Mouse (Mus musculus) liver, postnatal 0 days (tissue): ENCODE measurements at regions not wholly inside any gene's neighbourhood (a gene's known extent, or its start where the extent isn't known, plus 50 kb on each side); places are given as distances from the start of the nearest gene placed in this dataset.

Experiments
- CTCF ChIP-seq: sonication (generic); IDR thresholded peaks from 2 replicates; pipeline ENCODE4 v1.5.1; 2016; ENCODE audit warnings: antibody characterized with exemption, low read depth
- EP300 ChIP-seq: IDR thresholded peaks from 2 replicates; pipeline ENCODE4 v1.6.1; 2016; ENCODE audit warnings: antibody characterized with exemption, low read depth, mild to moderate bottlenecking

DNA sequence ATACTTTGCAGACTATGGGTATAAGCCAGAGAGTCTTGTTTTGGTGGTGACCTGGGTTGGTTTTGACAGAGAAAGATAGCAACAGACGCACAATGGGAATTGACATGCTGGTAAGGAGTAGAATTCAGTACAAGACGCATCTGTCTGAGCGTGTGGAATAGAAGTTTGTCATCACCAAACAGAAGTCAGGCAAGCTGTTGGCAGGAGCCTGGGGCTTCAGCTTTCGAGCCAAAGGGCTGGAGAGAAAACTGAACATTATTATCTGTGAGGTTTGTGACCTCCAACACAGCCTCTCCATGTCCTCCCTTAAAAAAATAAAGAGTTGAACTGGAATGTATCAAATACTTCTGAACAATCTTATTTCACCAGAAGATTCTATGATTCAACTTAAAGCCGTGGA lies 75.4 kb upstream of the Srd5a3 start:
- TF ChIP-seq EP300, result no peak
- no peak for TF ChIP-seq CTCF
